Comparison of ENCODE assay signal across 9 mouse cellular contexts in the genomic region with DNA sequence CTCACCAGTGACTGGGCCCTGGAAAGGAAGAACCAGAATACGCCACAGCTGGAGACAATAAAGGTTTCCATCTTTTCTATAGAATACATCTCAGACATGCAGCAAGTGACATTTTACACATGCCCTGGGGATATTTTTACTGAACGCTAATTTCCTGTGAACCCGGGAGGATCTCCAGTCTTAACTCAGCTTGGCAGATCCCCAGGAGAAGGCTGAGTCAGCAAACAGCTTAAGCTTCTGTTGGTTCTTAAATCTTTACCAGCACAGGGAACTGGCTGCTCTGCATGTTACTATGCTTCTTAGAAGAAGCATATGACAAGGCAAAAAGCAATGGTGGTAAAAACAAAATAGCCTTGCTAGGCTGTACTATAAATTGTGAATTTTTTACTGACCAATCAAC. TPM values are rescaled to one million over a fixed set of nuclear protein-coding genes. Genes with fewer than 3 reads are reported as not detected.
DNase-seq lines count a peak whose midpoint lies in the region; TF ChIP-seq lines count a peak whose summit lies in the region.
"Had no signal": no experiment of that assay in that cellular context is flagged by ENCODE, and none has a peak within 500 bp of the region (broad histone marks: within the 10 kb centered on the region; RNA-seq: fewer than 3 reads in every experiment).

No protein-coding gene starts in this region.

- H3K4me3 ChIP-seq in gastrocnemius, adult 2 months = no peak overlapping the region
- H3K4me3 ChIP-seq: liver, embryonic 15.5 days had no signal

- no peak overlapping the region for H3K27ac ChIP-seq in gastrocnemius, adult 2 months
- H3K27ac ChIP-seq: liver, embryonic 15.5 days had no signal

- DNase-seq in heart, postnatal 10 days = peak; percentile 12 to 13
- DNase-seq in heart, adult 18-20 months = no peak
- peak; percentile 69 for DNase-seq in right cerebral cortex, adult 18-20 months
- DNase-seq in right cerebral cortex, postnatal 4 days = no peak
- peak; percentile 50 to 70 for DNase-seq in frontal cortex, postnatal 36 days (ENCODE audit: low spot score in 2 of 2)
- DNase-seq in gastrocnemius, postnatal 10 days = no peak
- no peak for DNase-seq in gastrocnemius, adult 2 months
- no peak for DNase-seq in lung, postnatal 25 days (ENCODE audit: low spot score)

- intact Hi-C loops in heart, postnatal 10 days (cut with DNase I) = no loop called here
- intact Hi-C loops in gastrocnemius, adult 2 months (cut with DNase I) = no loop called here

- no peak for TF ChIP-seq CTCF in gastrocnemius, adult 2 months (IDR thresholded peaks at IDR 0.05)

RNA-seq across cellular contexts. Expression of a gene that starts 59.7 kb away (rescaled TPM):
- 1 to 10 TPM; 5.5 to 5.8 TPM for total RNA-seq in heart, postnatal 10 days (2021)
- 1 to 10 TPM; 2.3 to 3.9 TPM for total RNA-seq in heart, adult 18-20 months (2021)
- total RNA-seq in gastrocnemius, postnatal 10 days (2021) = 10 to 100 TPM in 1 of 2 experiments, 1 to 10 TPM in 1; 7.5 to 12.3 TPM
- total RNA-seq in gastrocnemius, adult 2 months (2021) = 1 to 10 TPM; 2.2 to 4.4 TPM

Comparison
In these comparisons a context has a peak if more than half of its experiments do, and no peak if none do; other contexts are left out.
1. DNase-seq: peak in heart, postnatal 10 days (2 of 2), right cerebral cortex, adult 18-20 months (single experiment) and frontal cortex, postnatal 36 days (2 of 2); none in heart, adult 18-20 months (0 of 2), right cerebral cortex, postnatal 4 days (single experiment), gastrocnemius, postnatal 10 days (single experiment), gastrocnemius, adult 2 months (single experiment) and lung, postnatal 25 days (single experiment).